29 mouse cellular contexts compared by ENCODE assay signal in the genomic region with DNA sequence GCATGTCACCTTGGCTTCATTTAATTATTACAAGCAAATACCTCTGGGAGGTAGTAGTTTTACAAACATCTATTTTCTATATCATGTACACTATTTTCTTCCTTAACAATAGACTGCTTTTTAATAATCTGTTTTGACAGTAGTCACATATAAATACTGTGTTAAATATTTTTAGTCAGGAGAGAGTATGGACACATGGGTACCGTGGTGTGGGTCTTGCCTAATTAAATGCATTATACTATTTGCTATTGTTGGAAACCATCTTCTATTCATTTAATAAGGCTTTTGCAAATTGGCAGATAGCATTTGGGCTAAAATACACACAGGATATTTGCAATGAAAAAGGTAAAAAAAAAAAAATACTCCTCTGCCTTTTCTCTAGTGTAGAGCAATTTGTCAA.
DNase-seq lines count a peak whose midpoint lies in the region; ATAC-seq lines count a peak whose summit lies in the region.
"Had no signal": no experiment of that assay in that cellular context is flagged by ENCODE, and none has a peak within 500 bp of the region (broad histone marks: within the 10 kb centered on the region; RNA-seq: fewer than 3 reads in every experiment).

No protein-coding gene starts in this region.

- DNase-seq in hindbrain, embryonic 11.5 days (ENCODE audit: low spot score): no peak
- DNase-seq in hindbrain, embryonic 10.5 days (ENCODE audit: low spot score): no peak
- DNase-seq in MN1 (ENCODE audit: low spot score): peak; percentile 8
- no peak for DNase-seq in ovary, postnatal 14 days (ENCODE audit: low spot score)
- no peak for DNase-seq in retina, embryonic 14.5 days (ENCODE audit: low spot score)
- no peak for DNase-seq in cerebellum, adult 11 months
- DNase-seq: adrenal gland, postnatal 25 days; cerebellum, adult 18-20 months; cerebellum, postnatal 10 days; gastrocnemius, postnatal 25 days; heart, adult 11 months; kidney, adult 9 months; kidney, postnatal 10 days; layer of hippocampus, adult 9-11 months; lung, adult 2 months; lung, postnatal 10 days; spleen, adult 18-20 months; thymus, postnatal 14 days had no signal

- no peaks in the 10 kb centered on the region for H3K27me3 ChIP-seq in hindbrain, embryonic 11.5 days (ENCODE audit: control insufficient read depth, insufficient read depth, low read length)
- H3K27me3 ChIP-seq in hindbrain, embryonic 10.5 days (ENCODE audit: insufficient read depth, poor library complexity, severe bottlenecking): no peaks in the 10 kb centered on the region
- H3K27me3 ChIP-seq in forebrain, embryonic 15.5 days: no peaks in the 10 kb centered on the region
- H3K27me3 ChIP-seq in hindbrain, embryonic 15.5 days: no peaks in the 10 kb centered on the region
- H3K27me3 ChIP-seq: embryonic facial prominence, embryonic 13.5 days; heart, embryonic 15.5 days; limb, embryonic 15.5 days had no signal

- ATAC-seq in hindbrain, embryonic 11.5 days (ENCODE audit: low FRiP score): peak; percentile 22; the same call in 1 of the 2 replicates
- peak; percentile 68 for ATAC-seq in forebrain, embryonic 15.5 days (replicated peaks)
- 0 out of 2 replicates have a peak, but pooled peaks have one; percentile 8 for ATAC-seq in hindbrain, embryonic 15.5 days (ENCODE audit: low FRiP score, low read depth)
- ATAC-seq: intestine, postnatal 0 days had no signal

- no peak overlapping the region for H3K27ac ChIP-seq in hindbrain, embryonic 11.5 days (ENCODE audit: low read depth, low read length)
- H3K27ac ChIP-seq in hindbrain, embryonic 10.5 days: no peak overlapping the region
- H3K27ac ChIP-seq in forebrain, embryonic 15.5 days (replicated peaks): no peak overlapping the region
- H3K27ac ChIP-seq in hindbrain, embryonic 15.5 days (replicated peaks): no peak overlapping the region
- H3K27ac ChIP-seq: embryonic facial prominence, embryonic 13.5 days; heart, embryonic 10.5 days; heart, embryonic 15.5 days; limb, embryonic 10.5 days; limb, embryonic 15.5 days; liver, embryonic 14.5 days; macrophage had no signal

- H3K36me3 ChIP-seq in hindbrain, embryonic 11.5 days (ENCODE audit: control insufficient read depth, insufficient read depth, low read length): no peaks in the 10 kb centered on the region
- no peaks in the 10 kb centered on the region for H3K36me3 ChIP-seq in hindbrain, embryonic 10.5 days
- H3K36me3 ChIP-seq in forebrain, embryonic 15.5 days: no peaks in the 10 kb centered on the region
- no peaks in the 10 kb centered on the region for H3K36me3 ChIP-seq in hindbrain, embryonic 15.5 days
- H3K36me3 ChIP-seq: embryonic facial prominence, embryonic 13.5 days; heart, embryonic 10.5 days; heart, embryonic 15.5 days; limb, embryonic 10.5 days; limb, embryonic 15.5 days had no signal

- 79% methylated on average over 1 of the region's 1 CpGs for WGBS in hindbrain, embryonic 11.5 days
- 86% methylated on average over 1 of the region's 1 CpGs for WGBS in hindbrain, embryonic 10.5 days
- WGBS in forebrain, embryonic 15.5 days: 8% methylated on average over 1 of the region's 1 CpGs
- 42% methylated on average over 1 of the region's 1 CpGs for WGBS in hindbrain, embryonic 15.5 days

- H3K9ac ChIP-seq in hindbrain, embryonic 11.5 days (ENCODE audit: low read depth, low read length): no peak overlapping the region
- H3K9ac ChIP-seq in forebrain, embryonic 15.5 days (replicated peaks): no peak overlapping the region
- H3K9ac ChIP-seq in hindbrain, embryonic 15.5 days: no peak overlapping the region
- H3K9ac ChIP-seq: embryonic facial prominence, embryonic 13.5 days; heart, embryonic 15.5 days; limb, embryonic 15.5 days; liver, embryonic 14.5 days had no signal

- H3K4me2 ChIP-seq in hindbrain, embryonic 11.5 days (replicated peaks; ENCODE audit: low read depth, low read length): no peak overlapping the region
- H3K4me2 ChIP-seq in forebrain, embryonic 15.5 days (replicated peaks): no peak overlapping the region
- no peak overlapping the region for H3K4me2 ChIP-seq in hindbrain, embryonic 15.5 days
- H3K4me2 ChIP-seq: embryonic facial prominence, embryonic 13.5 days; heart, embryonic 15.5 days; limb, embryonic 15.5 days had no signal

- no peak overlapping the region for H3K4me3 ChIP-seq in hindbrain, embryonic 11.5 days (ENCODE audit: low read depth, low read length)
- no peak overlapping the region for H3K4me3 ChIP-seq in hindbrain, embryonic 10.5 days
- no peak overlapping the region for H3K4me3 ChIP-seq in forebrain, embryonic 15.5 days
- H3K4me3 ChIP-seq in hindbrain, embryonic 15.5 days: no peak overlapping the region
- H3K4me3 ChIP-seq: embryonic facial prominence, embryonic 13.5 days; heart, embryonic 10.5 days; heart, embryonic 15.5 days; limb, embryonic 10.5 days; limb, embryonic 15.5 days; myocyte had no signal

- no peaks in the 10 kb centered on the region for H3K9me3 ChIP-seq in hindbrain, embryonic 11.5 days (ENCODE audit: control insufficient read depth, low read length)
- H3K9me3 ChIP-seq in hindbrain, embryonic 10.5 days: no peaks in the 10 kb centered on the region
- H3K9me3 ChIP-seq in forebrain, embryonic 15.5 days: no peaks in the 10 kb centered on the region
- no peaks in the 10 kb centered on the region for H3K9me3 ChIP-seq in hindbrain, embryonic 15.5 days
- H3K9me3 ChIP-seq: embryonic facial prominence, embryonic 13.5 days; heart, embryonic 10.5 days; heart, embryonic 15.5 days; limb, embryonic 10.5 days; limb, embryonic 15.5 days had no signal

- no peaks in the 10 kb centered on the region for H3K4me1 ChIP-seq in hindbrain, embryonic 11.5 days (replicated peaks; ENCODE audit: control insufficient read depth, insufficient read depth, low read length)
- H3K4me1 ChIP-seq in hindbrain, embryonic 10.5 days (replicated peaks): no peaks in the 10 kb centered on the region
- H3K4me1 ChIP-seq in forebrain, embryonic 15.5 days: peaks cover 9% of the 10 kb centered on the region; the same call in 1 of the 2 replicates
- no peaks in the 10 kb centered on the region for H3K4me1 ChIP-seq in hindbrain, embryonic 15.5 days (replicated peaks)
- H3K4me1 ChIP-seq: embryonic facial prominence, embryonic 13.5 days; heart, embryonic 10.5 days; heart, embryonic 15.5 days; limb, embryonic 10.5 days; limb, embryonic 15.5 days had no signal

Comparison
In these comparisons a context has a peak if more than half of its experiments do, and no peak if none do; other contexts are left out.
1. ATAC-seq: peak in every context shown above with its lines; median percentile 68 in forebrain, embryonic 15.5 days; 22 in hindbrain, embryonic 11.5 days; 8 in hindbrain, embryonic 15.5 days.